Mouse (Mus musculus) cerebellum, postnatal 14 days (tissue): ENCODE data around the gene Cx3cl1.

Source experiments
- DNase-seq, 2 experiments: peaks; one replicate each; pipeline ENCODE4 v3.0.0; 2021; ENCODE audit warnings: mixed read lengths in 2 of 2

Gene Cx3cl1

GRCm38 (mm10) chr8:94771941-94772670 lies at the start of gene Cx3cl1:
Cx3cl1 (plus strand) TSS chr8:94772009.
- peak; percentile 62 to 63 for DNase-seq

GRCm38 (mm10) chr8:94725998-94726397 lies 45.8 kb upstream of the Cx3cl1 start:
- no peak for DNase-seq

- no peak for DNase-seq
Measured at GRCm38 (mm10) chr8:94729301-94729700, 42.5 kb upstream of the Cx3cl1 start.

GRCm38 (mm10) chr8:94733821-94734465 lies 37.9 kb upstream of the Cx3cl1 start:
- no peak for DNase-seq

- DNase-seq: no peak
Measured at GRCm38 (mm10) chr8:94734735-94735350, 37.0 kb upstream of the Cx3cl1 start.

- DNase-seq: no peak
Measured at GRCm38 (mm10) chr8:94735426-94736094, 36.2 kb upstream of the Cx3cl1 start.

GRCm38 (mm10) chr8:94739829-94740228 lies 32.0 kb upstream of the Cx3cl1 start:
- DNase-seq: no peak

- no peak for DNase-seq
Measured at GRCm38 (mm10) chr8:94740591-94740990, 31.2 kb upstream of the Cx3cl1 start.

- no peak for DNase-seq
Measured at GRCm38 (mm10) chr8:94741726-94742125, 30.1 kb upstream of the Cx3cl1 start.

GRCm38 (mm10) chr8:94744484-94744883 lies 27.3 kb upstream of the Cx3cl1 start:
- no peak for DNase-seq

GRCm38 (mm10) chr8:94744972-94745371 lies 26.8 kb upstream of the Cx3cl1 start:
- DNase-seq: no peak

GRCm38 (mm10) chr8:94745476-94746184 lies 26.2 kb upstream of the Cx3cl1 start, which contains the start of gene Ccl22:
Ccl22 (plus strand) TSS chr8:94745590.
- DNase-seq: no peak

GRCm38 (mm10) chr8:94746832-94747231 lies 25.0 kb upstream of the Cx3cl1 start:
- no peak for DNase-seq

GRCm38 (mm10) chr8:94748363-94748762 lies 23.4 kb upstream of the Cx3cl1 start:
- no peak for DNase-seq

- no peak for DNase-seq
Measured at GRCm38 (mm10) chr8:94749942-94750341, 21.9 kb upstream of the Cx3cl1 start.

- no peak for DNase-seq
Measured at GRCm38 (mm10) chr8:94751023-94751849, 20.6 kb upstream of the Cx3cl1 start.

GRCm38 (mm10) chr8:94754006-94754405 lies 17.8 kb upstream of the Cx3cl1 start:
- no peak for DNase-seq

GRCm38 (mm10) chr8:94754486-94754885 lies 17.3 kb upstream of the Cx3cl1 start:
- DNase-seq: no peak

GRCm38 (mm10) chr8:94767035-94767434 lies 4.8 kb upstream of the Cx3cl1 start:
- DNase-seq: no peak

GRCm38 (mm10) chr8:94770945-94771344 lies 864 bp upstream of the Cx3cl1 start:
- peak; percentile 30 to 61 for DNase-seq

GRCm38 (mm10) chr8:94773048-94773447 lies 1.2 kb downstream of the Cx3cl1 start:
- no peak for DNase-seq

GRCm38 (mm10) chr8:94773700-94774171 lies 1.9 kb downstream of the Cx3cl1 start:
- peak in 1 of 2 experiments; percentile 16 for DNase-seq
